Mouse (Mus musculus) midbrain, embryonic 13.5 days (tissue): ENCODE results near the gene Pecam1. TPM values are rescaled to one million over a fixed set of nuclear protein-coding genes. Genes with fewer than 3 reads are reported as not detected.

Experiments
- ATAC-seq: fragments of 200-750 bp; cut with Nextera tagmentation; 2 replicates; pipeline ENCODE4 v1.8.0; 2017; ENCODE audit warnings: mild to moderate bottlenecking, moderate TSS enrichment, moderate library complexity
- H3K27ac ChIP-seq: fragments of 300-500 bp; sonication (generic); 2 replicates; pipeline ENCODE4 v1.5.1; 2015; ENCODE audit warnings: inconsistent platforms, mild to moderate bottlenecking, moderate library complexity
- H3K27me3 ChIP-seq: fragments of 300-500 bp; sonication (generic); 2 replicates; pipeline ENCODE4 v1.6.1; 2015; ENCODE audit warnings: mild to moderate bottlenecking, inconsistent platforms
- H3K36me3 ChIP-seq: fragments of 300-500 bp; sonication (generic); 2 replicates; pipeline ENCODE4 v1.6.1; 2015; ENCODE audit warnings: mild to moderate bottlenecking, inconsistent platforms
- H3K4me1 ChIP-seq: fragments of 300-500 bp; sonication (generic); replicated peaks from 2 replicates; pipeline ENCODE4 v1.6.1; 2015; ENCODE audit warnings: inconsistent platforms
- H3K4me2 ChIP-seq: fragments of 300-500 bp; sonication (generic); replicated peaks from 2 replicates; pipeline ENCODE4 v1.6.1; 2015; ENCODE audit warnings: moderate library complexity, mild to moderate bottlenecking, inconsistent platforms
- H3K4me3 ChIP-seq: fragments of 300-500 bp; sonication (generic); replicated peaks from 2 replicates; pipeline ENCODE4 v1.5.1; 2015; ENCODE audit warnings: mild to moderate bottlenecking, inconsistent platforms
- H3K9ac ChIP-seq: fragments of 300-500 bp; sonication (generic); replicated peaks from 2 replicates; pipeline ENCODE4 v1.6.1; 2015; ENCODE audit warnings: mild to moderate bottlenecking, inconsistent platforms
- H3K9me3 ChIP-seq: fragments of 300-500 bp; sonication (generic); 2 replicates; pipeline ENCODE4 v1.6.1; 2016; ENCODE audit warnings: mild to moderate bottlenecking, inconsistent platforms
- WGBS: fragments of 180-500 bp; shearing (Covaris S2); methylation state at CpG from one replicate; pipeline ENCODE4 v1.1.7; 2015; 5-methylcytosine and 5-hydroxymethylcytosine counted together
- microRNA-seq: library from miRNA; unstranded; fragments of <30 nt; microRNA quantifications from one replicate; pipeline ENCODE4, GENCODE M21; 2016
- polyA plus RNA-seq: library from polyadenylated mRNA; unstranded; fragments of >200 nt; fragmentation: Nextera tagmentation; extraction: Ambion mirVana; gene quantifications from 2 replicates; pipeline ENCODE4 v1.2.1, GENCODE M21; 2015

Pecam1 gene
- polyA plus RNA-seq, 1 experiment from 2014 or later, result 15.8 TPM

GRCm38 (mm10) chr11:106612209-106612960 is 138.0 kb downstream of the Pecam1 start:
- H3K36me3 ChIP-seq, result no peaks in the 10 kb centered on the region
- H3K9me3 ChIP-seq, result no peaks in the 10 kb centered on the region
- H3K4me1 ChIP-seq, result peaks cover 19% of the 10 kb centered on the region
- peaks cover 5% of the 10 kb centered on the region; the same call in 1 of the 2 replicates for H3K27me3 ChIP-seq
- peak overlapping the region; percentile 93 for H3K9ac ChIP-seq
- peak overlapping the region; percentile 98 for H3K4me3 ChIP-seq
- WGBS, result under 1% methylated on average over 67 of the region's 67 CpGs
- peak overlapping the region; percentile 79 for H3K27ac ChIP-seq
- H3K4me2 ChIP-seq, result peak overlapping the region; percentile 95
- ATAC-seq, result peak; percentile 90

DNA sequence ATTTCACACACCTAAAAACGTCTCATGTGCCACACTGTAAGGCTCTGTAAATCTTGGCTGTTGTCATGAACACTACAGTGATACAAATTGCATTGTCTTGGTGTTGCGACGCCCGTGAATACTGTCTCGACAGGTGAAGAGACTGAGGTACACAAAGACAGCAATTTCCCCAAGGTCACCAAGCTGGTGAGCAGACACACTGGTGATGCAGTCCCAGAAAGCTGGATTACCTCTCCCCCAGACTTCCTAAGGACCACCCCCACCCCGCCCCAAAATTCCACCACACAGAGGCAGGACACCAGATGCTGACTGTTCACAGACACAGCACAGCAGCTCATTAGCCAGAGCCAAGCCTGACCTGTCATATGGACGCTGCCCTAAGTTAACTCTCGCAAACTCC is 140.7 kb downstream of the Pecam1 start:
- 83% methylated on average over 8 of the region's 8 CpGs for WGBS
- Histone ChIP-seq H3K4me2 (no peak overlapping the region), H3K9me3 (no peaks in the 10 kb centered on the region), H3K27ac (no peak overlapping the region), H3K27me3 (peaks cover 5% of the 10 kb centered on the region; the same call in 1 of the 2 replicates), H3K36me3 (no peaks in the 10 kb centered on the region), H3K4me3 (no peak overlapping the region), H3K9ac (no peak overlapping the region), H3K4me1 (peaks cover 31% of the 10 kb centered on the region)
- ATAC-seq, result no peak

GRCm38 (mm10) chr11:106607316-106607715 is 143.1 kb downstream of the Pecam1 start:
- 61% methylated on average over 6 of the region's 6 CpGs for WGBS
- ATAC-seq, result no peak
- Histone ChIP-seq H3K4me3 (no peak overlapping the region), H3K4me2 (no peak overlapping the region), H3K9me3 (no peaks in the 10 kb centered on the region), H3K27me3 (peaks cover 5% of the 10 kb centered on the region; the same call in 1 of the 2 replicates), H3K27ac (no peak overlapping the region), H3K9ac (no peak overlapping the region), H3K36me3 (no peaks in the 10 kb centered on the region), H3K4me1 (peaks cover 25% of the 10 kb centered on the region)

DNA sequence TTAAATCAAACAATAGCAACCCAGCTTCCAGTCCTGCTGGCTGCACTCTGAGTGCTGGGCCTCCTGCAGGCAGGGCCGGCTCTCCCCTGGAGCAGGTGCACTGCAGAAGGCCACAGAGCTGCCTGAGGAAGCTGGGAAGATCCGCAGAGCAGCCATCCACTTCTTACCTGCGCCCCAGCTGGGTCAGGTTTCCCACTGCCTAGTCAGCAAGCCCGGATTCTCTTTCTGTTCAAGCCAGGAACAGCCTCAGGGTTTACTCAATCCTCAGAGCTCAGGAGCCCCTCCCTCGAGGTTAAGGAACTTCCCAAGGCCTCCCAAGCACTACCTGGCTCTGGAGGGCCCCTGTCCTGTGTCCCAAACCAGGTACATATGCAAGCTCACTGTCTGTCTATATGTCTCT is 144.4 kb downstream of the Pecam1 start:
- Histone ChIP-seq H3K4me2 (no peak overlapping the region), H3K27me3 (no peaks in the 10 kb centered on the region), H3K27ac (peak overlapping the region; percentile 25; the same call in 1 of the 2 replicates), H3K9ac (no peak overlapping the region; the same call in 1 of the 2 replicates), H3K36me3 (no peaks in the 10 kb centered on the region), H3K9me3 (no peaks in the 10 kb centered on the region), H3K4me1 (peaks cover 13% of the 10 kb centered on the region), H3K4me3 (no peak overlapping the region)
- no peak for ATAC-seq
- WGBS, result 47% methylated on average over 5 of the region's 5 CpGs

Small RNA genes lying within 50 kb of the gene (microRNA-seq; reads per million reads assigned to microRNA genes)
- gene Gm25994 (not detected), gene Mir3064 (15.1 reads per million, percentile 32 among the genes with 10 or more reads in this experiment)

Other genes with a start within 250 kb of the Pecam1 start
- 17.7 and 18.3 TPM in 2 replicates for gene Tex2, start 137.2 kb downstream of the Pecam1 start, polyA plus RNA-seq
- gene Milr1, start 598 bp upstream of the Pecam1 start, polyA plus RNA-seq, result 0.97 and 1.2 TPM in 2 replicates
- gene Polg2, start 28.9 kb upstream of the Pecam1 start, polyA plus RNA-seq, result 10.0 and 10.7 TPM in 2 replicates
- gene Ddx5, start 38.6 kb upstream of the Pecam1 start, polyA plus RNA-seq, result 487 and 502 TPM in 2 replicates
- 20.2 and 20.4 TPM in 2 replicates for gene Cep95, start 38.6 kb upstream of the Pecam1 start, polyA plus RNA-seq
- gene Smurf2, start 170.1 kb upstream of the Pecam1 start, polyA plus RNA-seq, result 16.5 and 17.4 TPM in 2 replicates
- 288 and 305 TPM in 2 replicates for gene Kpna2, start 248.9 kb upstream of the Pecam1 start, polyA plus RNA-seq